Mouse (Mus musculus) E14TG2a.4 (cell line): ENCODE data around the gene Vps29.

Experiments
- CTCF ChIP-seq: conservative IDR thresholded peaks from 2 replicates; pipeline ENCODE4 v1.5.1; 2014; ENCODE audit warnings: low read length
- POU5F1 ChIP-seq: IDR thresholded peaks from 2 replicates; pipeline ENCODE4 v1.6.1; 2014; ENCODE audit warnings: low read length, borderline replicate concordance

- TF ChIP-seq CTCF (no peak), POU5F1 (no peak)
Observed at GRCm38 (mm10) chr5:122312942-122313684, 41.1 kb upstream of the Vps29 start.
